ENCODE assay signal across 20 mouse cellular contexts in the genomic region with DNA sequence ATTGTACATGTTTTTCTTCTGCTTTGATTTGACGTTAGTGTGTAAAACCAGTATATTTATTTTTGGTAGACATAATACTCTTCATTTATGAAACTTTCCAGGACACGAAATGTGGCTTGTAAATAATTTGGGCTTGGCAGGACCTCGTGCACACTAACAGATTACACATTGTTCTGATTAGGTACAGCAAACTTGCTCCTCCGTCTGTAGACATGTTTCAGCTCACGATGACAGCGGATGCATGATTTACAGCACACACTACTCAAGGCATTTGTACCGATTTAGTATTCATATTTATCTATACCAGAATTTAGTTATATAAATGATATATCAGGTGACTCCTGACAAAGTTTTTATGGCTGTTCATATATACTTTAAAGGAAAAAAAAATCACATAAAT.
"Had no signal": no experiment of that assay in that cellular context is flagged by ENCODE, and none has a peak within 500 bp of the region (broad histone marks: within the 10 kb centered on the region; RNA-seq: fewer than 3 reads in every experiment).

No protein-coding gene starts in this region.

- H3K9me3 ChIP-seq: midbrain, embryonic 10.5 days; neural tube, embryonic 12.5 days; stomach, embryonic 15.5 days had no signal

- H3K27me3 ChIP-seq: neural tube, embryonic 12.5 days; stomach, embryonic 15.5 days had no signal

- H3K27ac ChIP-seq: kidney, postnatal 0 days; liver, embryonic 14.5 days; midbrain, embryonic 10.5 days; neural tube, embryonic 12.5 days; stomach, embryonic 15.5 days had no signal

- H3K4me1 ChIP-seq: neural tube, embryonic 12.5 days had no signal

- DNase-seq: kidney, adult 8-10 months; kidney, postnatal 36 days; layer of hippocampus, adult 9-11 months; layer of hippocampus, postnatal 36 days; left cerebral cortex, postnatal 4 days; liver; lung, adult 2 months; lung, postnatal 36 days; midbrain, embryonic 14.5 days; right cerebral cortex, postnatal 14 days; thymus, adult 2 months; thymus, postnatal 25 days had no signal

- H3K36me3 ChIP-seq: midbrain, embryonic 10.5 days; neural tube, embryonic 12.5 days; stomach, embryonic 15.5 days had no signal

- H3K4me2 ChIP-seq: neural tube, embryonic 12.5 days; stomach, embryonic 15.5 days had no signal

- H3K9ac ChIP-seq: liver, embryonic 14.5 days; neural tube, embryonic 12.5 days; stomach, embryonic 15.5 days had no signal

- H3K4me3 ChIP-seq: midbrain, embryonic 10.5 days; myocyte; neural tube, embryonic 12.5 days; stomach, embryonic 15.5 days had no signal

- ATAC-seq: intestine, postnatal 0 days; lung, postnatal 0 days had no signal
